Mouse (Mus musculus) forelimb bud, embryonic 11.5 days (tissue): Measurements from ENCODE around the gene Gpx2.

ENCODE experiments used
- DNase-seq: peaks from one replicate; pipeline ENCODE4 v3.0.0-alpha.2; 2012; ENCODE audit warnings: low read depth, low spot score

Gene Gpx2

GRCm38 (mm10) chr12:76795350-76795749 is at the start of gene Gpx2:
Gene Gpx2, minus strand, starts transcription at chr12:76795554.
- DNase-seq = no peak

- DNase-seq = no peak
These were observed 49.1 kb upstream of the Gpx2 start for GRCm38 (mm10) chr12:76844346-76845061.

GRCm38 (mm10) chr12:76840081-76840480 is 44.7 kb upstream of the Gpx2 start:
- DNase-seq = no peak

GRCm38 (mm10) chr12:76839298-76839697 is 43.9 kb upstream of the Gpx2 start:
- DNase-seq = no peak

GRCm38 (mm10) chr12:76837844-76838650 is 42.7 kb upstream of the Gpx2 start:
- DNase-seq = no peak

- DNase-seq = peak; percentile 96
These were observed 41.9 kb upstream of the Gpx2 start for GRCm38 (mm10) chr12:76837101-76837843.

- peak; percentile 51 for DNase-seq
These were observed 37.4 kb upstream of the Gpx2 start for GRCm38 (mm10) chr12:76832704-76833103.

- no peak for DNase-seq
These were observed 29.9 kb upstream of the Gpx2 start for GRCm38 (mm10) chr12:76825283-76825682.

GRCm38 (mm10) chr12:76822651-76823041 is 27.3 kb upstream of the Gpx2 start, which contains the start of gene Rab15:
Gene Rab15, minus strand, starts transcription at chr12:76822908.
- DNase-seq = no peak

- peak; percentile 30 for DNase-seq
These were observed 26.8 kb upstream of the Gpx2 start for GRCm38 (mm10) chr12:76822002-76822650.

GRCm38 (mm10) chr12:76820615-76821014 is 25.3 kb upstream of the Gpx2 start:
- no peak for DNase-seq

- DNase-seq = no peak
These were observed 24.5 kb upstream of the Gpx2 start for GRCm38 (mm10) chr12:76819816-76820215.

GRCm38 (mm10) chr12:76818908-76819307 is 23.6 kb upstream of the Gpx2 start:
- no peak for DNase-seq

- peak; percentile 49 for DNase-seq
These were observed 22.8 kb upstream of the Gpx2 start for GRCm38 (mm10) chr12:76818120-76818519.

- no peak for DNase-seq
These were observed 21.8 kb upstream of the Gpx2 start for GRCm38 (mm10) chr12:76817176-76817575.

- DNase-seq = no peak
These were observed 21.4 kb upstream of the Gpx2 start for GRCm38 (mm10) chr12:76816720-76817119.

GRCm38 (mm10) chr12:76814120-76814519 is 18.8 kb upstream of the Gpx2 start:
- DNase-seq = no peak

GRCm38 (mm10) chr12:76813543-76813942 is 18.2 kb upstream of the Gpx2 start:
- no peak for DNase-seq

- no peak for DNase-seq
These were observed 15.7 kb upstream of the Gpx2 start for GRCm38 (mm10) chr12:76811006-76811405.

- no peak for DNase-seq
These were observed 15.1 kb upstream of the Gpx2 start for GRCm38 (mm10) chr12:76810491-76810890.

- no peak for DNase-seq
These were observed 12.4 kb upstream of the Gpx2 start for GRCm38 (mm10) chr12:76807796-76808195.
